Mouse (Mus musculus): ENCODE results near the gene Strn3. TPM values are rescaled to one million over a fixed set of nuclear protein-coding genes. Genes with fewer than 3 reads are reported as not detected.

Gene Strn3
- total RNA-seq (2023): 56.6 to 57.7 TPM (median 57.1 TPM) in 4 replicates

DNA sequence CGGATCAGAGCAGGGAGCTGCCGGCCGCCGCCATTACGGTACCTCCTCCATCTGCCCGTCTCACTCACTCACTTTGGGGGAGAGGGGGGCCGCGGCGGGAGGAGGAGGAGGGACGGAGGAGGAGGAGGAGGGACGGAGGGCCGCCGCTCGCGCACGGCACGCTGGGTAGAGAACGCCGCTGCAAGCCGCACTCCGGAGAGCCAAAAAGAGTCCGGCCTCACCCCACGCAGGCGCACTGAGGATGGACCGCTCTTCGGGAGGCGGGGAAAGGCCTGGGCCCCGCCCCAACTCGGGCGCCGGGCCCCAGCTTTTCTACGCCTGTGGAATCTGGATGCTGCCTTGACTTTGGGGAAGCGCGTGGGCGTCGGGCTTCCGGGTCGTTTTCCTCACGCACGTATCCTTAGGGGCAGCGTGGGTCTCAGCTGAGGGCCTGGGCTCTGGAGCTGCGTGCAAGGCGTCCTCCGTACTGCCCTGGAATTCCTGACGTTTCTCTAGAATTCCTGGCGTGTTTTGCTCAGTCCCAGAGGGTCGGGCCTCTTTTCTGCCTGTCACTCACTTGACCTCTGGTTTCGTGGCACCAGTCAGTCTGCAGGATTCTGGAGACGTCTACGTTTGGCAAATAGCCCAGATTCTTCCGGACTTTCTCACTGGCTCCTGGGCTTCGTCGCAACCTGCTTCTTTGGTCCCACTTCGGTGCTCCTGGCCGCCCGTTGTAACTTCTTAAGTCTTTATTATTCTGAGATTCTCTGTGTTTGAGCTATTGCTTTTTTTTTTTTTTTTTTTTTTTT, at the start of gene Strn3:
Gene Strn3 (minus strand): TSS at position 53 of the 788 bp plus-strand sequence.

DNA sequence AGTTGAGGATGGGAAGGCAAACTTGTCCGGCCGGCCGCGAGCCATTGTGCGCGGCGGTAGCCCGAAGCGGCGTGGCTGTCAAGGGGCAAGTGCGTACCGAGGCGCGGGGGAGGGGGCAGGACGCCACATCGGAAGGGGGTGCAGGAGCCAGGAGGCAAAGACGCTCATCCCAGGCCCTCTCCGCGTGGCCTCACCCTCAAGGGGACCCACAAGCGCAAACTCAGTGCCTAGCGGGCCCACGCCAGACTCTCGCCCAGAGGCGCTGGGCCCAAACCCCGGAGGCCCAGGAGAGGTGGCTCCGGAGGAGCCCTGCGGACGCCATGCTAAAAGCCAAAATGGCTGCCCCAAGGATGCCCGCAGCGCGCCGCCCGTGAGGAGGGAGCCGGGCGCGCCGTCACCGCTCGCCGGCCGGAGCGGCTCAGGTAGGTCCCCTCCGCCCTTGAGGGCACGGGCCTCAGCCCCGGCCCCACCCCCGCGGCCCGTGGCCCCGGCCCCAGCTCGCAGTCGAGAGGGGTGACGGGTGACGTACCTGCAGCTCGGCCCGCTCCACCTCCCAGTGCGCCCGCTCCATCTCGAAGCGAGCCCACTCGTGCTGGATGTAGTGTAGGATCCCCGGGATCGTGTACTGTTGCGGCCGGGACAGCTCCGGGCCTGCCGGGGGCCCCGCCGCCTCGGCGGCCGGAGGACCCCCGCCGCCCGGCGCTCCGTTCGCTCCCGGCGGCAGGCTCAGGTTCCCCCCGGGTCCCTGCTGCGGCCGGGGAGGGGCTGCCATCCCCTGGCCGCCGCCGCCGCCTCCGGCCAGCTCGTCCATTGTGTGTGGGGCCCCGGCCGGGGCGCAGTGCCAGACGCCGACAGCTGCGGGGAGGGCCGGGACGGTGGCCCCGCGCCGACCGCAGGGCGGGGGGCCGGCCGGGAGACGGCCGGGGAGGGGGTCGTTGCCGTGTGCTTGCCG, 528 bp downstream of the Strn3 start, which contains the start of gene Ap4s1:
Gene Ap4s1 (plus strand): TSS at position 141 of the 952 bp plus-strand sequence.

DNA sequence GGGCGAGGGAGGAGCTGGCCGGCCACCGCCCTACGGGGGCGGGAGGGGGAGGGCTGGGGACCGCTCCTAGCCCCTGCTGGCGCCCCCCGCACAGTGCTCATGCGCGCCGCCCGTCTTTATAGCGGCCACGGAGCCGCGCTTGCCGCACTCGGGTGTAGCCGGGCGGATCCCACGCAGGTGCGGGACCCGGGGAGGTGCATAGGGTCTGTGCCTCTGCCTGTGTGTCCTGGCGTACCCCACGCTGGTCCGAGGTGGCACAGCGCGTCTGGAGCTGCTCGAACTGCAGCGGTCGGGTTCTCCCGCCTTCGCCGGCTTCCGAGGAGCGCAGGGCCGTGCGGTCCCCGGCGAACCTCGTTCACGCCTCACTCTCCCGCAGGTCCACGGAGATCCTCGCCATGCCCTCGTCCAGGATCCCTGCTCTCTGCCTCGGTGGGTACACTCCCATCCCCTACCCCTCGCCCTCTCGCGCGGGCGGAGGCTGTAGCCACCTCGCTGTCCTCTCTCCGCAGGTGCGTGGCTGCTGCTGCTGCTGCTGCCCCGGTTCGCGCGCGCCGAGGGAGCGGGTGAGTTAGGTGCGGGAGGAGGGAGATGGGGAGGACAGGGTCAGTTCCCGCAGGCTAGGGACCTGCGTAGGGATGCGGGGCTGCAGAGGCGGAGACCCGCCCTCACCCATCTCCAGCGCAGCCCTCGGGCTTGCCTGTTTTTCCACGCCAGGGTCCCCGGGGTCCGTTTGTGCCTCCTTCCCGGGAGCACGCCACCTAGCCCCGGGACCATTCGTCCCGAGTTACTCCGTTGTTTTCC, 98.3 kb downstream of the Strn3 start, which contains the start of gene Coch:
Gene Coch (plus strand): TSS at position 113 of the 801 bp plus-strand sequence.

Other genes with a start within 250 kb of the Strn3 start
- gene Coch, start 98.6 kb downstream of the Strn3 start, total RNA-seq (2023): 0.30 to 0.53 TPM (median 0.40 TPM) in 4 replicates
- gene Ap4s1, start 864 bp downstream of the Strn3 start, total RNA-seq (2023): 19.0 to 21.6 TPM (median 19.3 TPM) in 4 replicates
- 115 to 126 TPM (median 122 TPM) in 4 replicates for gene Hectd1, start 137.6 kb upstream of the Strn3 start, total RNA-seq (2023)

Measured in B cell, adult 62 days (primary cell).